Mouse (Mus musculus): ENCODE data around the gene Ppcdc. TPM values are rescaled to one million over a fixed set of nuclear protein-coding genes. Genes with fewer than 3 reads are reported as not detected.

The Ppcdc gene
- polyA plus RNA-seq, 1 experiment from 2014 or later, result 7.9 TPM

DNA sequence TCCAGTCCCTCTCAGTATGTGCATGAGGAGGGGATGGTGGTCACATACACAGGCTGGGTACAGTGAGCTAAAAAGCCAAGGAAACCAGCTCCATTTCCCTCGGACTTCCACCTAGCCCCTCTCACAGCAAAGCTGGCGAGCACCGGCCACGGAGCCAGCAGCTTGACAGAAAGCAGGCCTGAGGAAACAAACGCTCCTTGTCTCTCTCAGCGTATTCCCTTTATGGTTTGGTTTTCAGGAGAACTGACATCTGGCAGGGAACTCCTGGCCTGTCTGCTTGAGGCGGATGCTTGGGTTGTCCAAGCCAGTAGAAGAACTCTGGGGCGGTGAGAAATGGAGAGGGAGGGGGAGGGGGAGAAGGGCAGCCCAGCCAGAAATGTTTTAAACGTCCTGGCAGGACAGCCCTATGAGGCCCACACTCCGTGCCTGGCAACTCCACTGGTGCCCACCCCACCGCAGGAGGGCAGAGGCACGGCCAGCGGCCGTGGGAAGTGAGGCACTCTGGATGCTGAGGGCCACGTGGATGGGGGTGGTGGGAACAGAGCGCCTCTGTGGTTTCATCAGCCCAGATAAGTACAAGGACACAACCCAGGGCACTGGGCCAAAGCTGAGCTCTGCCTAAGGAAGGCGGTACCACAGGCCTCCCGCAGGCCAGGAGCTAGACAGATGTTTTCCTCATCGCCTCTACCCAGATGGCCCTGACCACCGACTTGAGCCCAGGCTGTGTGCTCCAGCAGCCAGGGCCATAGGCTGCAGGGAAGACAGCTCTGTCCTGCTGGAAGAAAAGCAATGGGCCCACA, 19.4 kb downstream of the Ppcdc start:
- Histone ChIP-seq H3K27ac (peak overlapping the region; percentile 88), H3K79me2 (ENCODE audit: inconsistent target) (no peaks in the 10 kb centered on the region), H3K4me3 (ENCODE audit: inconsistent target) (no peak overlapping the region), H3K36me3 (ENCODE audit: inconsistent target) (no peaks in the 10 kb centered on the region)
- 31% methylated on average over 20 of the region's 20 CpGs for WGBS (ENCODE audit: missing documents)

DNA sequence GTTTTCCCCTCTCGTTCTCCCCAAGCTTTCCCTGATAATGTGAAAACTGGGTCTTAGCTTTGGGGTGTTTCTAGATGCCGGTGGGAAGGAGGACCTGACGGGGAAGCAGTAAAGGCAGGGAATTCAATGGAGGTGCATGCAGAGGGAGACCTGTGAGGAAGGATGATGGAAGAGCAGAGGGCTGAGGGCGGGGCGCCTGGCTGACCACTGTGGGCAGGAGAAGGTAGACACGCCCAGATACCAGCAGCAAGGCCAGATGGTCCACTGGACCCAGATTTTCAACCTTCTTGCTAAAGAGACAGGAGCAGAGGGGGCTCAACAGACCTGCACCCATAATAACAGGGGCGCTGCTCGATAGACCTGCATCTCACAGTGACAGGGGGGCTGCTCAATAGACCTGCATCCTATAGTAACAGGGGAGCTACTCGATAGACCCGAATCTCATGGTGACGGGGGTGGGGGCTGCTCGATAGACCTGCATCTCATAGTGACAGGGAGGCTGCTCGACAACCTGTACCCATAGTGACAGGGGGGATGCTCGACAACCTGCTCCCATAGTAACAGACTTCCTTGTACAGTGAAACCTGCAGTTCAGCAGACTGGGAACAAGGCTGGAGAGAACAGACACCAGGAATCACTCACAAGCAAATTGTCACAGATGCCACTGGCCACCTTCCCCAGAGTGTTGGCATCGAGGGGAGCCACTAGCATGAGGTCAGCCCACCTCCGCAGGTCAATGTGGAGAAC, 20.2 kb downstream of the Ppcdc start:
- 93% methylated on average over 16 of the region's 16 CpGs for WGBS (ENCODE audit: missing documents)
- Histone ChIP-seq H3K79me2 (ENCODE audit: inconsistent target) (no peaks in the 10 kb centered on the region), H3K4me3 (ENCODE audit: inconsistent target) (no peak overlapping the region)

DNA sequence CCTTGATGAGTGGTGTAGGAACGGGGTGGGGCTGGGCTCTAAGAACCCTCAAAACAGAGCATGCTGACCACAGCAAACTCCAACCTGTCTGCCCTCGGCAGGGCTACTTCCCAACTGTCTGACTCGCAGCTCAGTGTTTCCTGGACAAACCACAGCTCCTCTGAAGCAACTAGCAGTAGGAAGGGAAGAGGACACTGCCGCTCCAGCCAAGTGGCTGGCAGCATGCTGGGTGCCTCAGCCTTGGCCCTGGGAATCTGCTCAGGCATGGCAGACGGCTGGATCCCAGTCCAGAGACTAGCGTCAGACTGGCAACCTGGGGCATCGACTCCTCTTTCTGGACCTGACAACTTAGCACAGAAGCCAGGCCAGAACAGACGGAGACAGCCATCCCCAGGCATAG, 22.6 kb downstream of the Ppcdc start:
- no peaks in the 10 kb centered on the region for H3K79me2 ChIP-seq (ENCODE audit: inconsistent target)
- H3K36me3 ChIP-seq (ENCODE audit: inconsistent target), result peaks cover 11% of the 10 kb centered on the region; the same call in 1 of the 2 replicates
- 33% methylated on average over 8 of the region's 8 CpGs for WGBS (ENCODE audit: missing documents)
- no peak overlapping the region for H3K4me3 ChIP-seq (ENCODE audit: inconsistent target)
- H3K27ac ChIP-seq, result 0 out of 2 replicates have a peak overlapping the region, but pooled peaks have one; percentile 12

More for the DNA sequence above, 20.2 kb downstream of the Ppcdc start:
- peaks cover 5% of the 10 kb centered on the region; the same call in 1 of the 2 replicates for H3K36me3 ChIP-seq (ENCODE audit: inconsistent target)
- no peak overlapping the region for H3K27ac ChIP-seq

DNA sequence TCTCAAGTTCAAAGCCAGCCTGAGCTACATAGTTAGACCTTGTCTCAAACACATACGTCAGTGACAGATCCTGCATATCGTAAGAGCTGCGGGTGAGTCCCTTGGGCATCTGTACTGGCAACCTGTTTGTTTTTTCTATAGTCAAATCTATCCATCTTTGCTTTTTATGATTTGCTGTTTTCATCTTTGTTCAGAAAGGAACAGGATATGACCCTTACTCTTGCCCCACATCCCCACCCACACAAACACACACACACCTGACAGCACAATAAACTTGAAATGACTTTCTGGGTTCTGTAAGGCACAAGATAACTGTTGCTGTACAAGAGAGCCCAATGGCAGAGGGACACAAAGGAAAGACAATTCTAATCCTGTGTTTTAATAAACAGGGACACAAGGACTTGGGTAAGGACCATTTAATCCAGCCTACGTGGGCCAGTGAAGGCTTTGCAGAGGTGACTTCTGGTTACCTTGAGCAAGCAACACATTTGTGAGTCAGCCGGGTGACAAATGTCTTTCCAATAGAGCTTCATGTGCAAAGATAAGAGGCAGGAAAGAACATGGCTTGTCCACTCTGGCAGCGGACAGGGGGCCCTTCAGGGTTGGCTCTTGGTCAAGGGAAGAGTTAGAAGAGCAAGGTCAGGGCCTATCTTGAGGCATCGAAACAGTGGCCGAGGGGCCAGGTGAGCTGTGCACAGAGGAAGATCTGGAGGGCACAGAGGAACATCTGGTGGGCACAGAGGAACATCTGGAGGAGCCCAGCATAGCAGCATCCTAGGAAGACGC, 32.6 kb downstream of the Ppcdc start:
- H3K36me3 ChIP-seq (ENCODE audit: inconsistent target), result no peaks in the 10 kb centered on the region
- no peak overlapping the region for H3K27ac ChIP-seq
- H3K4me3 ChIP-seq (ENCODE audit: inconsistent target), result no peak overlapping the region
- H3K79me2 ChIP-seq (ENCODE audit: inconsistent target), result no peaks in the 10 kb centered on the region
- 97% methylated on average over 9 of the region's 9 CpGs for WGBS (ENCODE audit: missing documents)

DNA sequence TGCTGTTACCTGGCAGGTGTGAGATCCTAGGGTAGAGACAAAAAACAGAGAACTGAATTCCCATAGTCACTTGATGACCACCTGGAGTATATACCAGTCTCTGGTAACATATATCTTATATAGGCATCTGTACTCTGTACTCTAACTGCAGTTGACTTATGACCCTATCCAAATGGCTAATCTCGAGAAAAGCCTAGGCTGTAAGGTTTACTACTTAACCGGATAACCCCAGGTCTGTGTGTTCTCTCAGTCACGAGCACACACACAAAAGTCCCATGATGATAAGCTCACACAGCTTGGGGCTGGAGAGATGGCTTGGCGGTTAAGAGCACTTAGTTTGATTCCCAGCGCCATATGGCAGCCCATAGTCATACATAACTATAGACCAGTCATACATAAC, 33.5 kb downstream of the Ppcdc start:
- 94% methylated on average over 5 of the region's 5 CpGs for WGBS (ENCODE audit: missing documents)
- H3K36me3 ChIP-seq (ENCODE audit: inconsistent target), result no peaks in the 10 kb centered on the region
- no peak overlapping the region for H3K27ac ChIP-seq
- H3K79me2 ChIP-seq (ENCODE audit: inconsistent target), result no peaks in the 10 kb centered on the region
- H3K4me3 ChIP-seq (ENCODE audit: inconsistent target), result no peak overlapping the region

DNA sequence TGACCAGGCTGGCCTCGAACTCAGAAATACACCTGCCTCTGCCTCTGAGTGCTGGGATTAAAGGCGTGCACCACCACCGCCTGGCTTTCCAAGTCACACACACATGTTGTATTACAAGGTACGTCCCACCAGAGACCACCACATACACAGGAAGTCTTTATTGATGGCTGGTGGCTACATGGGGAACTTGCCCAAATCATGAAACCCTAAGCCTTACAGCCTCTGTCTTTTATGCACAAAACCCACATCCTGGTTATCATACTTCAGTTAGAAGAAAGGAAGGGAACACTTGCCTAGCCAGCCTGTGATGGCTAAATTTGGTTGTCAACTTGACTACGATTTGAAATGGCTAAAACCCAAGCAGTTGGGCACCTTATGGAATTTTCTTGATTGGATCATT, 35.9 kb downstream of the Ppcdc start:
- Histone ChIP-seq H3K36me3 (ENCODE audit: inconsistent target) (no peaks in the 10 kb centered on the region), H3K27ac (no peak overlapping the region), H3K79me2 (ENCODE audit: inconsistent target) (no peaks in the 10 kb centered on the region), H3K4me3 (ENCODE audit: inconsistent target) (no peak overlapping the region)
- WGBS (ENCODE audit: missing documents), result 33% methylated on average over 4 of the region's 5 CpGs

DNA sequence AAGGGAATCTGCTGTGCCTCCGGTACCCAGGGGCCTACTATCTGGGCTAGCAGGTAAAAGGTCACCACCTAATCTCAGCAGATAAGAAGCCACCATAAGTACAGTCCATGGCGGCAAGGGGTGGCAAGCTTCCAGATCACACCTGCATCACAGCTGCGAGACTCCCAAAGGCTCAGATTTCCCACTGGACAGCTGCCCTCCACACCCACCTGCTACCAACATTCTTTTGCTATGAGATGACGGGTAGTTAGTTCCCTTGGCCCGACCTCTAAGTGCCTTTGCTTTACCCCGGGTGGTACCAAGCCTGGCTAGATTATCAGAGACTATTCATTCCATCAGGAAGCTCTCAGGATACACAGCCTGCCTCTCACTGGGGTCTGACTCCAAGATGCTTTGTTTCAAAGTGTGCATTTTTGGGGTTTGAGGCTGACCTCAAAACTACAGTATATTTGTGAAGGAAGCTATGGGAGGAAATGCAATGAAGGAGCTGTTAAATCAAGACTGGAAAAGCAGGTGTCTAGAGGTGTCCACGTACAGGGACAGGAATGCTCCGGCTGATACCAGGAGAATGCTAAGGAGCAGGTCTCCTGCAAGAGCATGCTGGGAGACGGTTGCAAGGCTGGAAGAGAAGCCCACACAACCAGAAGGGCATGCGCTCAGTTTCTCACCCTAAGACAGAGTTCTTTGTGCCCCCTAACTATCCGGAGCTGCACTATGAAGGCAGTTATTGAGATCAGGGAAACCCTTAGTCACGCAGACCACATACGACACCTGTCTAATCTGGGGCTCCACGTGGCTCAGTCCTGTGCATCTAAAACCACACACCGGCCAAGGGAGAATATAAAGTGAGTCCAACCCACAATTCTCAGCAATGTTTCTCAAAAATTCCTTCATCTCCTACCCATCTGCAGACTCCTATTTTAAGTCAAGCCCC, 37.3 kb downstream of the Ppcdc start:
- Histone ChIP-seq H3K27ac (no peak overlapping the region), H3K36me3 (ENCODE audit: inconsistent target) (no peaks in the 10 kb centered on the region), H3K4me3 (ENCODE audit: inconsistent target) (no peak overlapping the region), H3K79me2 (ENCODE audit: inconsistent target) (no peaks in the 10 kb centered on the region)
- 61% methylated on average over 15 of the region's 15 CpGs for WGBS (ENCODE audit: missing documents)

DNA sequence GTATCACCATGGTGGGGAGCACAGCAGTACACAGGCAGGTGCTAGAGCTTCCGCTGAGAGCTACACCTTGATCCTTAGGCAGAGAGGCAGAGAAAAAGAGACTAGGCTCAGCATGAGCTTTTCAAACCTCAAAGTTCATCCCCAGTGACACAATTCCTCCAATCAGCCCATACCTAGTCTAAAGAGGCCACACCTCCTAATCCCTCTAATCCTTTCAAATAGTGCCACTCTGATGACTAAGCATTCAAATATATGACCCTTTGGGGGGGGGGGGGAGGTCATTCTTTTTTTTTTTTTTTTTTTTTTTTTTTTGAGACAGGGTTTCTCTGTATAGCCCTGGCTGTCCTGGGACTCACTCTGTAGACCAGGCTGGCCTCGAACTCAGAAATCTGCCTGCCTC, 41.2 kb downstream of the Ppcdc start:
- no peak overlapping the region for H3K4me3 ChIP-seq (ENCODE audit: inconsistent target)
- 93% methylated on average over 1 of the region's 2 CpGs for WGBS (ENCODE audit: missing documents)
- H3K79me2 ChIP-seq (ENCODE audit: inconsistent target), result no peaks in the 10 kb centered on the region

DNA sequence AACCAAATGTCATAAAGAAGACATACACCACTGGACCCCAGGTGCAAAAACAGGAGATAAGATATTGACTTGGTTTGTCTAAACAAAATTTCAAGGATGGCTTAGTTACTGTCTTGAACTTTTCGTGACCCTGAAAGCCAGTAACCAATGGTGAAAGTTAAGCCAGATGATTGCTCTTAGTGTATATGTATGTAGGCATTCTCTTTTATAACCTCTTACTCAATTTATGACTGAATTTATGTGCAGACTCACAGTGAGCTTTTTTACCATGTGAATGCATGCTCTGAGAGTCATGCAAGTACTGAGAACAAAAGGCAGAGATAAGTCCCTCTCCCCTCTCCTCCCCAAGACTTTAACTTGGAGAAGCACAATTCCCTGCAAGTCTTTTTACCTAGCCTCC, 47.0 kb downstream of the Ppcdc start:
- Histone ChIP-seq H3K4me3 (ENCODE audit: inconsistent target) (no peak overlapping the region), H3K79me2 (ENCODE audit: inconsistent target) (no peaks in the 10 kb centered on the region), H3K36me3 (ENCODE audit: inconsistent target) (no peaks in the 10 kb centered on the region), H3K27ac (no peak overlapping the region)
- 88% methylated on average over 1 of the region's 1 CpGs for WGBS (ENCODE audit: missing documents)

More for the DNA sequence above, 41.2 kb downstream of the Ppcdc start:
- no peaks in the 10 kb centered on the region for H3K36me3 ChIP-seq (ENCODE audit: inconsistent target)
- no peak overlapping the region for H3K27ac ChIP-seq

DNA sequence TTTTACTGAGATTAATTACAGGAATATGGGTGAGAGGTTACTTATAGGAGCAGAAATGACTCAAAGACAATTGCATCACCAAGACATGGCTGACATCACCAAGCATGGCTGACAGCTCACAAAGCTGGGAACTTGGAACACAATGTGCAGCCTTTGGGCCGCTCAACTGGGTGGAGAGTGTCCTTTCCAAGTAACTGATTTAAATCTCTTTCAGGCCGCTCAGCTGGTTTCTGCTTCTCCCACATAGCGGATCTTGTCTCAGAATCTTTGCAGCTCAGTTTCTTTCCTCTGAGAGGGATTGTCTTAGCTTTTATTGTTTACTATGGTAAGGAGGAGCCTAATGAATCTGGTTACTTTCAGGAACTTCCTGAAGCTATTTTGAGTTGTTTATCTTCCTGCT, 49.1 kb downstream of the Ppcdc start:
- H3K36me3 ChIP-seq (ENCODE audit: inconsistent target), result no peaks in the 10 kb centered on the region
- 100% methylated on average over 2 of the region's 3 CpGs for WGBS (ENCODE audit: missing documents)
- no peak overlapping the region for H3K27ac ChIP-seq
- H3K79me2 ChIP-seq (ENCODE audit: inconsistent target), result no peaks in the 10 kb centered on the region
- H3K4me3 ChIP-seq (ENCODE audit: inconsistent target), result no peak overlapping the region

DNA sequence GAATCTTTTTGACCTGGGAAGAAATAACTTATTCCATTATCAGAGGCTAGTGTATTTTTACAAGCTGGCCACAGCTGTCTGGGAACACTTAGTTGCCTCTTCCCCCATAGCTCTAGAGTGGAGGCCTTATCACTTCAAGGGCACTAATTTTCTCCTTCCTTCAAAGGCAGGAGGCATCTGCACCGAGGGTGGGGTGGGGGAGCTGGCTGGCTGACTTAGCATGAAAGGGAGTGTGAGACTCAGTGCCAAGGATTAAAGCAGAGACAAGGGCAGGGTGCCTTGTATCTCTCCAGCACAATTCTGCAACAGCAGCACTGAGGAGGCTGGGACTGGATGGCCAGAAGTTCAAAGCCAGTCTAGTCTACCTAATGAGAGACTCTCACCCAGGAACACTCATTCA, 50.8 kb downstream of the Ppcdc start:
- H3K36me3 ChIP-seq (ENCODE audit: inconsistent target), result no peaks in the 10 kb centered on the region
- 27% methylated on average over 1 of the region's 1 CpGs for WGBS (ENCODE audit: missing documents)
- H3K4me3 ChIP-seq (ENCODE audit: inconsistent target), result no peak overlapping the region
- no peak overlapping the region for H3K27ac ChIP-seq
- no peaks in the 10 kb centered on the region for H3K79me2 ChIP-seq (ENCODE audit: inconsistent target)

DNA sequence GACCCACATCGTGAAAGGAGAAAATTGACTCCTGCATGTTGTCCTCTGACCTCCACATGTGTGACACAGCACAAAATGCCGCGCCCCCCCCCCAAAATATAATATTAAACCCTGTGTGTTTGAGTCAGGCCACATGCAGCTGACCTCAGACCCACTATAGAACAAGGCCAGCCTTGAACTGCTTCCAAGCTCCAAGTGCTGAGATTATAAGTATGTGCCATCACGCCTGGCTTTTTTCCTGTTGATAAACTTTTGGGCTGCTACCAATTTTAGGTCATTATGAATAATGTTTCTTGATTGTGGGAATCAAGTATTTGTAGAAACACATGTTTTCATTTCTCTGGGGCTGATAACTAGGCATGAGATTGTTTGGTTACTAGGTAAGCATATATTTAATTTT, 53.0 kb downstream of the Ppcdc start:
- WGBS (ENCODE audit: missing documents), result 95% methylated on average over 4 of the region's 4 CpGs
- Histone ChIP-seq H3K27ac (no peak overlapping the region), H3K4me3 (ENCODE audit: inconsistent target) (no peak overlapping the region), H3K79me2 (ENCODE audit: inconsistent target) (no peaks in the 10 kb centered on the region), H3K36me3 (ENCODE audit: inconsistent target) (no peaks in the 10 kb centered on the region)

DNA sequence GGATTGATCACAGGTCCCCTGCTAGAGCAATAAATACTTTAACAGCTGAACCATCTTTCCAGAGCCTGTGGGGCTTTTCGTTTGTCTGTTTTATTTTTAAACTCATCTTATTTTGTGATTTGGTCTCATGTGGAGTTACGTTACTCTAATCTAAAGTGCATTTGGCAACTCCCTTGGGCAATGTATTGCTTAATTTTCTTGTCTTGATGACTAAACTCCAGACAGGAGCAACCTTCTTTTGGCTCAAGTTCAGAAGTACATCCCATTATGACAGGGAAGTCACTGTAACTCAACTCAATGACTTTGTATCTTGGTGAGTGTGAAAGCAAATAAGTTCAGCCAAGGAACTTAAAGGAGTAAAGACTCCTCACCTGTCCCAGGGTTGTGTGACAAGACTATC, 55.3 kb downstream of the Ppcdc start:
- Histone ChIP-seq H3K36me3 (ENCODE audit: inconsistent target) (no peaks in the 10 kb centered on the region), H3K79me2 (ENCODE audit: inconsistent target) (no peaks in the 10 kb centered on the region), H3K27ac (no peak overlapping the region), H3K4me3 (ENCODE audit: inconsistent target) (no peak overlapping the region)
- 30% methylated on average over 2 of the region's 2 CpGs for WGBS (ENCODE audit: missing documents)

DNA sequence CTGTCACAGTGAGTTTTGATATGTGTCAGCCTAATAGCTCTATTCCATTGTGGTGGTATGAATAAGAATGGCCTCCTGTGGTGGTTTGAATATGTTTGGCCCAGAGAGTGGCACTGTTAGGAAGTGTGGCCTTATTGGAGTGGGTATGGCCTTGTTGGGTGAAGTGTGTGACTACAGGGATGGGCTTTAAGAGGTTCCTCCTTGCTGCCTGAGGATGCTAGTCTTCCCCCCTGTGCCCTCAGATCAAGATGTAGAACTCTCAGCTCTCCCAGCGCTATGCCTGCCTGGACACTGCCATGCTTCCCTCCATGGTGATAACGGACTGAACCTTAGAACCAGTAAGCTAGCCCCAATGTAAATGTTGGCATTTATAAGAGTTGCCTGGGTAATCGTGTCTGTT, 78.9 kb downstream of the Ppcdc start:
- no peak overlapping the region for H3K27ac ChIP-seq
- WGBS (ENCODE audit: missing documents), result 97% methylated on average over 3 of the region's 3 CpGs
- H3K36me3 ChIP-seq (ENCODE audit: inconsistent target), result no peaks in the 10 kb centered on the region
- H3K79me2 ChIP-seq (ENCODE audit: inconsistent target), result no peaks in the 10 kb centered on the region
- H3K4me3 ChIP-seq (ENCODE audit: inconsistent target), result no peak overlapping the region
